Mouse (Mus musculus) heart, embryonic 14.5 days (tissue): ENCODE results near the gene Rgs6. TPM values are rescaled to one million over a fixed set of nuclear protein-coding genes. Genes with fewer than 3 reads are reported as not detected.

Experiments used
- ATAC-seq: fragments of 200-750 bp; cut with Nextera tagmentation; 2 replicates; pipeline ENCODE4 v1.8.0; 2017; ENCODE audit warnings: low read depth, moderate TSS enrichment; ENCODE audit not compliant: insufficient number of reproducible peaks, insufficient read depth, low FRiP score
- H3K27ac ChIP-seq, 2 experiments: fragments of 200-500 bp in 1 of 2; fragments of 300-500 bp in 1 of 2; sonication (generic) in 1 of 2; replicated peaks in 1 of 2; 2 replicates each; pipeline ENCODE4 v1.5.1; 2012 to 2014; ENCODE audit warnings: low read depth in 2 of 2, low read length in 2 of 2, control low read depth in 1 of 2, mild to moderate bottlenecking in 1 of 2, mixed read lengths in 1 of 2; ENCODE audit not compliant: control insufficient read depth in 1 of 2, insufficient read depth in 1 of 2
- H3K27me3 ChIP-seq: fragments of 300-500 bp; sonication (generic); 2 replicates; pipeline ENCODE4 v1.6.1; 2014; ENCODE audit warnings: mild to moderate bottlenecking, low read length, control low read depth; ENCODE audit not compliant: control insufficient read depth, insufficient read depth
- H3K36me3 ChIP-seq: fragments of 300-500 bp; sonication (generic); 2 replicates; pipeline ENCODE4 v1.6.1; 2014; ENCODE audit warnings: mild to moderate bottlenecking, control low read depth, low read length, mixed read lengths; ENCODE audit not compliant: control insufficient read depth, insufficient read depth
- H3K4me1 ChIP-seq, 2 experiments: fragments of 200-500 bp in 1 of 2; fragments of 300-500 bp in 1 of 2; sonication (generic) in 1 of 2; 2 replicates each; pipeline ENCODE4 v1.6.1; 2012 to 2014; ENCODE audit warnings: low read length in 2 of 2, control low read depth in 1 of 2, mixed read lengths in 1 of 2; ENCODE audit not compliant: control insufficient read depth in 2 of 2, insufficient read depth in 2 of 2
- H3K4me2 ChIP-seq: fragments of 300-500 bp; sonication (generic); 2 replicates; pipeline ENCODE4 v1.6.1; 2014; ENCODE audit warnings: mild to moderate bottlenecking, low read length
- H3K4me3 ChIP-seq, 2 experiments: fragments of 200-500 bp in 1 of 2; fragments of 300-500 bp in 1 of 2; sonication (generic) in 1 of 2; 2 replicates each; pipeline ENCODE4 v1.5.1; 2012 to 2014; ENCODE audit warnings: low read length in 2 of 2, mild to moderate bottlenecking in 2 of 2, control low read depth in 1 of 2, low read depth in 1 of 2, moderate library complexity in 1 of 2; ENCODE audit not compliant: control insufficient read depth in 1 of 2, insufficient read depth in 1 of 2
- H3K9ac ChIP-seq: fragments of 300-500 bp; sonication (generic); 2 replicates; pipeline ENCODE4 v1.6.1; 2014; ENCODE audit warnings: mild to moderate bottlenecking, low read length
- H3K9me3 ChIP-seq: fragments of 300-500 bp; sonication (generic); 2 replicates; pipeline ENCODE4 v1.6.1; 2016; ENCODE audit warnings: low read length, control low read depth; ENCODE audit not compliant: control insufficient read depth
- WGBS: fragments of 180-500 bp; shearing (Covaris S2); extraction: QIAGEN DNeasy Blood & Tissue Kit; methylation state at CpG from one replicate; pipeline ENCODE4 v1.1.7; 2014; 5-methylcytosine and 5-hydroxymethylcytosine counted together
- polyA plus RNA-seq: library from polyadenylated mRNA; unstranded; fragments of >200 nt; fragmentation: Nextera tagmentation; extraction: Ambion mirVana; gene quantifications from 2 replicates; pipeline ENCODE4 v1.2.1, GENCODE M21; 2014

Gene Rgs6
- polyA plus RNA-seq, 1 experiment from 2014 or later = 17.8 TPM

DNA sequence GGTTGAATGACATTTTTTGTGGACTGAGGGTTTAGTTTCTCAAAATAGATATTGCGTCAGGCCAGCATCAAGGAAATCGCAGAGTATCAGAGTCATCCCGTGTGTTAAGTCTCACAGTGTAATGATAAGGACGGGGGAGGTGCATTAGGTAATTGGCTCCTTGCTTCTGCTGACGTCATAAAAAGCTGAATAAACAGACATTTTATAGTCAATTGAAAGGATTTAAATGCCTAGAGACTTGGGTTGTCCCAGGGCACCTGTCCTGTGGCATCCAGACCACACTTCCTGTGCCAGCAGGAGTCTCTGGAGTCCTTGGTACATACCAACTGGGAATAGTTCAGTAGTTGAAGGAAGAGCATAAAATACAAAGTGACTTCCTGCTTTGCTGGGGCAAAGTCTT is 427.3 kb downstream of the Rgs6 start:
- 0 out of 4 replicates have a peak overlapping the region, but pooled peaks of 1 of the 2 experiments have one; percentile 26 for H3K27ac ChIP-seq
- H3K36me3 ChIP-seq = no peaks in the 10 kb centered on the region
- no peak overlapping the region for H3K4me2 ChIP-seq
- WGBS = 21% methylated on average over 5 of the region's 5 CpGs
- 0 out of 2 replicates have a peak, but pooled peaks cover 3% of the 10 kb centered on the region for H3K9me3 ChIP-seq
- no peak overlapping the region for H3K9ac ChIP-seq
- H3K4me1 ChIP-seq = peaks cover 22 to 26% of the 10 kb centered on the region in 2 experiments
- no peaks in the 10 kb centered on the region for H3K27me3 ChIP-seq
- H3K4me3 ChIP-seq = no peak overlapping the region
- 0 out of 2 replicates have a peak, but pooled peaks have one; percentile 33 for ATAC-seq

- ATAC-seq = no peak
- no peak overlapping the region; the same call in 1 of the 2 replicates for H3K9ac ChIP-seq
- H3K4me1 ChIP-seq = peaks cover 22 to 26% of the 10 kb centered on the region in 2 experiments
- H3K4me2 ChIP-seq = peak overlapping the region; percentile 14; the same call in 1 of the 2 replicates
- H3K27me3 ChIP-seq = no peaks in the 10 kb centered on the region
- H3K4me3 ChIP-seq = no peak overlapping the region
- WGBS = 41% methylated on average over 6 of the region's 6 CpGs
- H3K36me3 ChIP-seq = no peaks in the 10 kb centered on the region
- H3K9me3 ChIP-seq = 0 out of 2 replicates have a peak, but pooled peaks cover 2% of the 10 kb centered on the region
- peak overlapping the region; percentile 26 to 37; a peak in 1 of 4 replicates for H3K27ac ChIP-seq
Measured at GRCm38 (mm10) chr12:83016486-83016885, 428.4 kb downstream of the Rgs6 start.

- H3K4me3 ChIP-seq = no peak overlapping the region
- peaks cover 22 to 26% of the 10 kb centered on the region in 2 experiments for H3K4me1 ChIP-seq
- no peak overlapping the region for H3K27ac ChIP-seq
- H3K9me3 ChIP-seq = no peaks in the 10 kb centered on the region
- H3K27me3 ChIP-seq = no peaks in the 10 kb centered on the region
- ATAC-seq = no peak
- H3K9ac ChIP-seq = no peak overlapping the region
- no peaks in the 10 kb centered on the region for H3K36me3 ChIP-seq
- H3K4me2 ChIP-seq = no peak overlapping the region
- WGBS = 6% methylated on average over 3 of the region's 3 CpGs
Measured at GRCm38 (mm10) chr12:83018005-83018404, 429.9 kb downstream of the Rgs6 start.

GRCm38 (mm10) chr12:83026985-83027384 is 438.9 kb downstream of the Rgs6 start:
- no peak for ATAC-seq
- Histone ChIP-seq H3K4me3 (no peak overlapping the region), H3K9ac (no peak overlapping the region), H3K27me3 (no peaks in the 10 kb centered on the region), H3K9me3 (no peaks in the 10 kb centered on the region), H3K4me2 (no peak overlapping the region), H3K4me1 (0 out of 4 replicates have a peak, but pooled peaks cover 0 to 2% of the 10 kb centered on the region in 2 experiments), H3K27ac (no peak overlapping the region), H3K36me3 (no peaks in the 10 kb centered on the region)
- 35% methylated on average over 3 of the region's 3 CpGs for WGBS

DNA sequence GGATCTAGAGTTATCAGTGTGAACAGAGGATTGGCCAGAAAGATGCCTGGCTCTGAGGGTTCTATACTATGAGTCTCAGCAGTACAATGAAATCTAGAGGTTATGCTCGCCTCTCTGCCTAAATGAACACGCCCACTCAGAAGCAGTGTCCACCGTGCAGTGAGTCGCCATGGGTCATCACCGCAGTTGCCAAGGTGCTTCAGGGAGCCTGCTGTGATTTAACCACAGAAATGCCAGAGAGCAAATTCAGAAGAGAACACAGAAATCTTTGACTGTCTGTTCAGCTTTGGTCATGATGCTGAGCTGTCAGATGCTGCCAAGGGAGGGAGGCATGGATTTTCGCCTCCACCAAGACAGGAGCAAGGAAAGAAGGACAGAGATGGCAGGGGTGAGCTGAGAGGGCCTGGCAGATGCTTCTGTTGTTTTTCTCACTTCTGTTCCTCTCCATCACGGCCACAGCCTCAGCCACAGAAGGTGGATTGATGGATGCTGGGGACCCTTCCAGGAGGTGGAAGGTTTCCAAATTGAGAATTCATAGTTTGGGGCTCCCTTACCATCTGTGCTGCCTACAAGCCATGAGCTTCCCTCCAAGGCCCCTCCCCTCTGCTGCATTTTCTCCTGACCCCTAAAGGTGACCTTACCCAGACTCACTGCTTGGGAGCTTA is 445.2 kb downstream of the Rgs6 start:
- no peaks in the 10 kb centered on the region for H3K27me3 ChIP-seq
- 63% methylated on average over 7 of the region's 7 CpGs for WGBS
- no peak overlapping the region for H3K4me2 ChIP-seq
- no peak overlapping the region for H3K9ac ChIP-seq
- peaks cover 8 to 9% of the 10 kb centered on the region in 2 experiments for H3K4me1 ChIP-seq
- no peaks in the 10 kb centered on the region for H3K36me3 ChIP-seq
- ATAC-seq = no peak
- no peak overlapping the region for H3K4me3 ChIP-seq
- H3K9me3 ChIP-seq = no peaks in the 10 kb centered on the region
- no peak overlapping the region for H3K27ac ChIP-seq

DNA sequence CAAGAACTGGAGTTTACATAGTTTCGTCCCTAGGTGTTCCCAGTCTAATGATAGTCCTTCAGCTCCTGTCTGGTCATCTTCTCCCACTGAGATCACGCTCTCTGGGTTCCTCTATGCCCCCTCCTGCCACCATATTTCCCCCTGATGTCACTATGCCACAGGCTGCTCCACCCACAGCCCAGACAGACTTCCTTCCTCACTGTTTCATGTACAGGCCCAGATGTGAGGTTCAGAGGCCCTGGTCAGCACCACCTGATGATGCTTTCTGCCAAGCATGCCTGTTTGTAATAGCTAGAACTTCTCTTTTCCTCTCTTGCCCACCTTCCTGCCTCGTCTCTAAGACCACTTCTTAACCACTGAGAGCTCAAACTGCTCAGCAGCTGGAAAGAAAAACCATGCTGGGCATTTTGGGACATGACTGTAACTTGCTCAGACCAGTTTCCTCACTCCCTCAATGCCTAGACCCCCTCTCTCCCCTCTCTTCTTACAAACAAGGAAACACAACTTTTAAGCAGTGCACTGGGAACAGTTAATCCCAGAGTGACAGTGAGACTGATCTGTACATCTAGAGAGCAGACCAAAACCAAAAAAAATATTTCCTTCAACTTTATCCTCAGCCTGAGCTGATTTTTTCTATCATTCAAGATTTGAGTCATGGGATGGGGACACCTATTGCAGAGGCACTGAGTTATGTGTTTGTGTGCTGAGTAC is 446.9 kb downstream of the Rgs6 start:
- peaks cover 17 to 18% of the 10 kb centered on the region in 2 experiments for H3K4me1 ChIP-seq
- H3K9me3 ChIP-seq = no peaks in the 10 kb centered on the region
- H3K9ac ChIP-seq = no peak overlapping the region
- no peaks in the 10 kb centered on the region for H3K27me3 ChIP-seq
- 83% methylated on average over 3 of the region's 3 CpGs for WGBS
- no peak for ATAC-seq
- no peak overlapping the region for H3K4me3 ChIP-seq
- no peak overlapping the region for H3K27ac ChIP-seq
- H3K36me3 ChIP-seq = no peaks in the 10 kb centered on the region
- H3K4me2 ChIP-seq = no peak overlapping the region

GRCm38 (mm10) chr12:83037798-83038560 is 449.9 kb downstream of the Rgs6 start:
- no peak for ATAC-seq
- H3K9me3 ChIP-seq = no peaks in the 10 kb centered on the region
- peak overlapping the region; percentile 22 to 39; a peak in 2 of 4 replicates for H3K27ac ChIP-seq
- WGBS = 62% methylated on average over 25 of the region's 25 CpGs
- no peaks in the 10 kb centered on the region for H3K27me3 ChIP-seq
- H3K4me2 ChIP-seq = no peak overlapping the region
- no peaks in the 10 kb centered on the region for H3K36me3 ChIP-seq
- H3K9ac ChIP-seq = no peak overlapping the region
- H3K4me3 ChIP-seq = no peak overlapping the region
- H3K4me1 ChIP-seq = peaks cover 17 to 19% of the 10 kb centered on the region in 2 experiments
